Mouse (Mus musculus) cortical plate, adult 2 months (tissue): ENCODE results near the gene Pcmt1.

Experiments
- CTCF ChIP-seq: fragments of 200-500 bp; IDR thresholded peaks from 2 replicates; pipeline ENCODE4 v1.5.1; 2011; ENCODE audit warnings: mild to moderate bottlenecking, control low read depth, low read length; ENCODE audit not compliant: insufficient read depth; ENCODE audit errors: extremely low read depth
- POLR2A ChIP-seq: fragments of 200-500 bp; IDR thresholded peaks from 2 replicates; pipeline ENCODE4 v1.6.1; 2011; ENCODE audit warnings: mild to moderate bottlenecking, low read length, control low read depth; ENCODE audit not compliant: insufficient read depth; ENCODE audit errors: extremely low read depth

GRCm38 (mm10) chr10:7651057-7651456 is 29.9 kb downstream of the Pcmt1 start:
- TF ChIP-seq CTCF (no peak), POLR2A (no peak)
